ENCODE assay signal across 8 mouse cellular contexts in genomic region chr15:98630540-98630939, GRCm38 (mm10). TPM values are rescaled to one million over a fixed set of nuclear protein-coding genes. Genes with fewer than 3 reads are reported as not detected.
A peak's percentile ranks its signal among the peaks of the same experiment; 100 is the strongest.
DNase-seq lines count a peak whose midpoint lies in the region; ATAC-seq and TF ChIP-seq lines count a peak whose summit lies in the region.

TSS of gene Cacnb3 (plus strand) at chr15:98630840.

- H3K4me2 ChIP-seq in neural tube, embryonic 12.5 days (replicated peaks) = peak within 1 kb of the TSS; percentile 81

- H3K9ac ChIP-seq in neural tube, embryonic 12.5 days = peak within 1 kb of the TSS; percentile 92; the same call in 1 of the 2 replicates

- peaks cover 36% of the 10 kb centered on the region for H3K4me1 ChIP-seq in testis, adult 2 months (ENCODE audit: control insufficient read depth, insufficient read depth, low read length)
- H3K4me1 ChIP-seq in neural tube, embryonic 12.5 days = peaks cover 55% of the 10 kb centered on the region

- H3K36me3 ChIP-seq in testis, adult 2 months (ENCODE audit: control insufficient read depth, insufficient read depth, low read length) = no peaks in the 10 kb centered on the region
- no peaks in the 10 kb centered on the region for H3K36me3 ChIP-seq in neural tube, embryonic 12.5 days

- H3K9me3 ChIP-seq in neural tube, embryonic 12.5 days = no peaks in the 10 kb centered on the region

- DNase-seq in gastrocnemius, adult 2 months = no peak
- no peak for DNase-seq in gastrocnemius, postnatal 14 days
- no peak for DNase-seq in testis, postnatal 10 days (ENCODE audit: low spot score)
- no peak for DNase-seq in layer of hippocampus, postnatal 10 days (ENCODE audit: low spot score in 2 of 2)
- DNase-seq in retina, postnatal 1 day = no peak
- DNase-seq in Muller cell, postnatal 12 days (ENCODE audit: inconsistent ontology term) = no peak

- no peak for TF ChIP-seq CTCF in gastrocnemius, adult 2 months (IDR thresholded peaks at IDR 0.05)
- TF ChIP-seq CTCF in testis, adult 2 months (IDR thresholded peaks at IDR 0.05; ENCODE audit: control insufficient read depth, insufficient read depth, insufficient replicate concordance, low read depth, low read length) = no peak

- no peak for ATAC-seq in neural tube, embryonic 12.5 days (ENCODE audit: low FRiP score, low read depth)

- intact Hi-C loops in gastrocnemius, adult 2 months (cut with DNase I) = no loop called here
- intact Hi-C loops in gastrocnemius, postnatal 14 days (cut with DNase I; ENCODE audit: low total_unique reads) = no loop called here

- 31% methylated on average over 4 of the region's 4 CpGs for WGBS in neural tube, embryonic 12.5 days

- peak within 1 kb of the TSS; percentile 66 for H3K4me3 ChIP-seq in gastrocnemius, adult 2 months
- H3K4me3 ChIP-seq in testis, adult 2 months (ENCODE audit: control insufficient read depth, low read depth, low read length) = peak within 1 kb of the TSS; percentile 55
- peak within 1 kb of the TSS; percentile 88; the same call in 1 of the 2 replicates for H3K4me3 ChIP-seq in neural tube, embryonic 12.5 days

- H3K27ac ChIP-seq in gastrocnemius, adult 2 months = peak within 1 kb of the TSS; percentile 89
- H3K27ac ChIP-seq in testis, adult 2 months (ENCODE audit: control insufficient read depth, insufficient read depth, low read depth, low read length) = no peak within 1 kb of the TSS
- no peak within 1 kb of the TSS for H3K27ac ChIP-seq in neural tube, embryonic 12.5 days

- TF ChIP-seq POLR2A in testis, adult 2 months (IDR thresholded peaks at IDR 0.05; ENCODE audit: control insufficient read depth, low read depth, low read length) = no peak

- peaks cover 10% of the 10 kb centered on the region for H3K27me3 ChIP-seq in testis, adult 2 months (ENCODE audit: control insufficient read depth, insufficient read depth, low read length)
- H3K27me3 ChIP-seq in neural tube, embryonic 12.5 days (replicated peaks) = peaks cover 34% of the 10 kb centered on the region

RNA-seq across cellular contexts. Expression of gene Cacnb3, which starts in this region (rescaled TPM):
- total RNA-seq in gastrocnemius, adult 2 months (2021) = 1 to 10 TPM; 1.8 to 2.2 TPM
- 1 to 10 TPM; 6.6 to 9.5 TPM for total RNA-seq in gastrocnemius, postnatal 14 days (2021)
- 3.1 and 3.2 TPM in 2 replicates for polyA plus RNA-seq in testis, adult 2 months (2012; rRNA removed)
- 100 to 1,000 TPM; 139 to 147 TPM for total RNA-seq in layer of hippocampus, postnatal 10 days (2021)
- polyA plus RNA-seq in neural tube, embryonic 12.5 days (2016; fragmentation: Nextera tagmentation; extraction: Ambion mirVana) = 108 and 127 TPM in 2 replicates

Comparison
In these comparisons a context has a peak if more than half of its experiments do, and no peak if none do; other contexts are left out.
1. RNA of gene Cacnb3 (total RNA-seq): 139 to 147 TPM in layer of hippocampus, postnatal 10 days; 6.6 to 9.5 TPM in gastrocnemius, postnatal 14 days and 1.8 to 2.2 TPM in gastrocnemius, adult 2 months; every median in the first group is over 10 times any median in the second.
2. RNA of gene Cacnb3 (polyA plus RNA-seq): 108 to 127 TPM in neural tube, embryonic 12.5 days; 3.1 to 3.2 TPM in testis, adult 2 months; every median in the first group is over 10 times any median in the second.
3. Peak in every context shown above with its lines, with median percentiles within 50 percentile points of each other: H3K4me3 ChIP-seq.